Mouse (Mus musculus) cerebellum, adult 11-12 months (tissue): ENCODE measurements at regions not wholly inside any gene's neighbourhood (a gene's known extent, or its start where the extent isn't known, plus 50 kb on each side); places are given as distances from the start of the nearest gene placed in this dataset.

Experiments
- DNase-seq: peaks from one replicate; pipeline ENCODE4 v3.0.0; 2022

DNA sequence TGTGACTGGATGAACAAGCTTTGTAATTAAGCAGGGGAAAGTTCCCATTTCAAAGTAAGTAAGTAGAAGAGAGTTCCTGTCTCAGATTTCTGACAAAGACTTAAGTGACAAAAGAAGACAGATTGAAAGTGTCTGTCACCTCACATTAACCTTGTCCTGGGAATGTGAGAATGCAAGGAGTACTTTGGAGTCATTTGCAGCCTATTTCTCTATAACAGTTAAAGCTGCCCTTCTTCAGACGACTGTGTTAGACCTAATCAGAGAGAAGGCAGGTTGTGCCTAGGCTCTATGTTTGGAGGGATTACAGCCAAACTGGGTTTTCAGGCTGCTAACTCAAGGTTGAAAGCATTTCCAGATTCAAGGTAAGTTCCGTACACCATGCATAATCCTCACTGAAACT, 446.5 kb downstream of the Pdgfc start:
- no peak for DNase-seq

DNA sequence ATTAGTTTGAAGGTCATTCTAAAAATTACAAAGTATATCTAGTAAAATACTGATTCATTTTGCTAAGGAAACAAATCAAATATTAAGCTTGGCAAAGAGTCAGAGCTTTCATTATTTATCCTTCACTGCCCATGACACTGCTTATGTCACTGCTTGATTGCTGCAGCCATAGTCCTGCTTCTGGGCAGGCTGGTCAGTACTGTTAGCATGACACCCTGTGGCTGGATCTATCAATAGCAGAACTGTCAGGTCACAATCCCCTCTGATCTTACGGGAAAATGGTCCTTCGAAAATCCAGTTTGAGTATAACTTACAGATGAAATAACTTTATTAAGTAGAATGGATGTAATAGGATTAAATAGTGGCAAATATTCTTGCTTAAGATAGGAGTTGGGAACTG, 447.1 kb downstream of the Pdgfc start:
- DNase-seq = no peak

GRCm38 (mm10) chr3:81505316-81505715, 427.1 kb upstream of the Ctso start:
- no peak for DNase-seq

DNA sequence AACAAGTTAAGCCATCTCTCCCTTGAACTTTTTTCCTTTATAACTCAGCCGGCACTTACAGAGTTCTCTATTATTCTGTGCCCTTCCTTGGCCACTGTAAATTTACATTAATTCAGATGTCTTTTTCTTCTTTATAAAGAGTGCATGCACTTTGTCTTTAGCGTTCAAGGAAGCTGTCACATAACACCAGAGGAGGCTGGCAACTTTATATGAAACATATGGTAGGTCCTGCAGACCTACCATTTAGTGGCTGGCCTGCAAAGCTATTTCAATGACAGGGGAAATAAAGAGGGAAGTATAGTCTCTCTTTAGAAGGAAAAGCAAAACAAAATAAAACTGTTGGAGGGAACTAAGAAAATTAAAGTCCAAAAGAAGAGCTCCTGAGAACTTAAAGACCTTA, 423.8 kb upstream of the Ctso start:
- no peak for DNase-seq

DNA sequence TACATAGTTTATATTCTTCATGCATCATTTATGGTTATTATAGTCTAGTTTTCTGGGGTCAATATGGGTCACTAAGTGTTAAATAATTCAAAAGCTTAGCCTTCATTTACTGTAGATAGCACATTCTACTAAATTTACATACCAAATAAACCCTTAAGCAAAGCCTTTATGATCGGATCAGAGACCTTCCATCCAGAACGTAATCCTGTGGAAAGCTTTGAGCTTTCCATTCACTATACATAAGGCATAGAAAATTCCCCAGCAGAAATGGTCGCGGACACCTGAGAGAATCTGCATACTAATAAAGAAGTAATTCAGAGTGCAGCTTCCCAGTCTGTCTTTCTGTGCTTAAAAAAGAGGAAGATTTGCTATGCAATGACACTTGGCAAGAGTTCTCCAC, 410.6 kb upstream of the Ctso start:
- DNase-seq = no peak

DNA sequence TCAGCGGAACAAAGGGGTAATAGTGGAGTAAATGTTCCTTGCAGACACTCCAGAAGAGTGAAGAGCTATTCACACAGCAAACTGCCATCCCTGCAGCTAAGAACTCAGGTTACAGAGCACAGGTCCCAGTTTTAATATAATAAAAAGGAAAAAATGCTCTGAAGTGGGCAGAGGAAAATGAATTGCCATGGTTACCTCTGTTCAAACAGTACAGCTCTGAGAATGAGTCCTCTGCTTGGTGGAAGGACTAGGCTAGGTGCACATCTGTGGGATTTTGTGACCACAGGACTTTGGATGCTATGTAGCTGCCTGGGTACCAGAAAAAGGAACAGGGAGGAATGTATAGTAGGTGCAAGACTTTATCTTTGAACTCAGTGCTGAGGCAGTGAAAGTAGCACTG, 401.5 kb upstream of the Ctso start:
- DNase-seq = no peak

- no peak for DNase-seq
These were observed 396.8 kb upstream of the Ctso start for GRCm38 (mm10) chr3:81535448-81536205.

- DNase-seq = no peak
These were observed 377.6 kb upstream of the Ctso start for GRCm38 (mm10) chr3:81554773-81555172.

GRCm38 (mm10) chr3:81562610-81563258, 369.7 kb upstream of the Ctso start:
- no peak for DNase-seq

DNA sequence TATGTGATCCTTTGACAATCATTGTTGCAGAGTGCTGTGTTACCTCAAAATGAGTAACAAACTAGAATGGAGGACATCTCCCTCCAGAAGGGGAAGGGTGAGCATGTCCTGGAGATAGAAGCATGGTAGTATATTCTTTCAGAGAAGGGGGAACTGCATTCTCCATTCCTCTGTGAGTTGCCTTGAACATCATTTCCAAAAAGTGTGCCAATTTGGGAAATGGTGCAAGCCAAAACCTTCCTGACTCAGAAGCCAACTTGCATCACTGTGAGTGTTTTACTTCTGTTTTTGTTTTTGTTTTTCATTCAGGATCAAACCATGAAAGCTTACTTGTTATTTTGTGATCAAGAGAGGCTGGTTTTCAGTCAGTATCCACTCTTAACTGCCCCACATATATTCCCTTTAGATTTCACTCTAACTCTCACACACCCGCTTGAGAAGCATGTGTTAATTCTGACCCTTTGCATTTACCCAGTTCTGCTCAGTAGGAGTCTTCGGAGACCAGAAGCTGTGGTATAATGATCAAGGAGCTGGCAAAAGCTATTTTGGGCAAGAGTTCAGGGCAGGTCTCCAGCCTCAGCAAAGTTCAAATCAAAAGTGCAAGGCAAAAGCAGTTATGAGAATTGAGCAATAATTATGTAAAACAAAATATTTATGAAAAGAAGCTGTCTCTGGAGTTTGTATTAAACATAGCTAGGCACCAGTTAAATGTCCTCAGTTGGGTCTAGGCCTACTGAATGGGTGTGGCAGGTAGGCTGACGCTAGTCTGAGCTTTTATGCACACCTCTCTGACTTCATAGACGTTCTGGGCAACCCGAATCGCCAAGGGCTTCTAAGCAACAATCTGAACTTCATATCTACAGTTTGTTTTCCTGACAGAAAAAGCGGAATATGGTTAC, 368.3 kb upstream of the Ctso start:
- no peak for DNase-seq

GRCm38 (mm10) chr3:81564757-81565063, 367.7 kb upstream of the Ctso start:
- no peak for DNase-seq

DNA sequence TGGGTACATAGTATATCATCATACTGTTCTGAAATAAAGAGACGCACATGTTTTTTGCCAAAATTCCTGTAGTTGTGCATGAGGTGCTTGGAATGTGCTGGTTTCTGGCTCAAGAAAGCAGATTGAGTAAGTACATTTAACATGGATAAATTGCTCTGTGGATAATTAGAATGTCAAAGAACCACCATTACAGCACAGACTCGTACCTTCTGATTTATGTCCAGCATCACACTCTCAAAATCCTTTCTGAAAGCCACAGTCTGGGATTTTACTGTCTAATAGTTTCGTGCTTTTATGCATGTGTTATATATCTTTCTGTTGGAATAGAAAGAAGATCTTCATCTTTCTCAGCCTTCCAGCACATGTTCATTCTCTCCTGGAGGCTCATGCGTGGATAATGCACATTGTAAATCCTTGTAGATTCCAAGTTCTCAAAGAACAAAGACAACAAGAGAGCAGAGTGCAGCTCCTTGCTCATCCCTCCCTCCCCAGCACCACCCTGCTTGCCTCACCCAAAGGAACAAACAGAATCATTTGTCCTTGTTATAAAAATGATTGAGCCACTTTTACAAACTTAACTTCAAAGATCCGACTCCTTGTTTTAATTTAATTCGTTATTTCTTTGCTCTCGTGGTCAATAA, 348.9 kb upstream of the Ctso start:
- DNase-seq = no peak

GRCm38 (mm10) chr3:81589109-81589508, 343.3 kb upstream of the Ctso start:
- DNase-seq = no peak

DNA sequence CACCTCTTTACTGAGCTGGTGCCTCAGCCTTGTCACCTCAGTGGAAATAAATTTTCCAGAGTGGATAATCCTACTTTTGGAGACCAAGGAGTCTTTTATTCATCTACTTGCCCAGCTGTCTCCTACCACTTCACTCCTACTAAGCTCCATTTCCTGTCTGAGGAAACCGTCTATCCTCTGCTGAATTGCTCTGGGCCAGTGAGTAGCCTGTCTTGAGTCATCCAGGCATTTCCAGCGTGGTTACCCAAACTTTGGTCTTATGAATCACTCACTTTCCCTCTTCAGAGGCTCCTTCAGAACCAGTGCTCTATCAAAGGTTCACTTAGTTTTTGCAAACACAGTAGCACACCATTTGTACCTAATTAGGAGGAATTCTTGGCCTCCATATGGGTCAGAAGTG, 303.2 kb upstream of the Ctso start:
- no peak for DNase-seq

GRCm38 (mm10) chr3:81658490-81658889, 273.9 kb upstream of the Ctso start:
- DNase-seq = no peak

- DNase-seq = no peak
These were observed 270.8 kb upstream of the Ctso start for GRCm38 (mm10) chr3:81661620-81662019.

- DNase-seq = no peak
These were observed 266.1 kb upstream of the Ctso start for GRCm38 (mm10) chr3:81666262-81666661.

- no peak for DNase-seq
These were observed 255.8 kb upstream of the Ctso start for GRCm38 (mm10) chr3:81676570-81676969.

- no peak for DNase-seq
These were observed 230.3 kb upstream of the Ctso start for GRCm38 (mm10) chr3:81701974-81702697.

- DNase-seq = no peak
These were observed 213.5 kb upstream of the Ctso start for GRCm38 (mm10) chr3:81718911-81719310.

DNA sequence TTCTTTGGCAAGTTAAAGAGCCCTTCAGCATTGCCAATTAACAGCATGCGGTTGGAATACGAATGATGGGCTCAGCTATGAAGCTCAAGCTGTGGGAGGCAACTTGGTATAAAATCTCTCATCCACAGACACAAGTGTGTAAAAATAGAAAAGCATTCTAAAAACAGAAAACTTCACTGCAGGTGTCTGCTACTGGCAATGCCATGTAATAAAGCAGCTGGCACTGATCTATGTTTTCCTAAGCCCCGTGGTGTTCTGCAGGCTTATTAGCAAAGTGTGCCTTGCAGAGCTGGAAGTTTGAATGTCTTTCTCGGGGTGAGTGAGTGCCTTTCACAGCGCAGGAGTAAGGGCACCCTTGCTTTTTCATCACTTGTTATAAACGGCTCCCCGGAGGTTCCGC, 196.9 kb upstream of the Ctso start:
- DNase-seq = no peak

DNA sequence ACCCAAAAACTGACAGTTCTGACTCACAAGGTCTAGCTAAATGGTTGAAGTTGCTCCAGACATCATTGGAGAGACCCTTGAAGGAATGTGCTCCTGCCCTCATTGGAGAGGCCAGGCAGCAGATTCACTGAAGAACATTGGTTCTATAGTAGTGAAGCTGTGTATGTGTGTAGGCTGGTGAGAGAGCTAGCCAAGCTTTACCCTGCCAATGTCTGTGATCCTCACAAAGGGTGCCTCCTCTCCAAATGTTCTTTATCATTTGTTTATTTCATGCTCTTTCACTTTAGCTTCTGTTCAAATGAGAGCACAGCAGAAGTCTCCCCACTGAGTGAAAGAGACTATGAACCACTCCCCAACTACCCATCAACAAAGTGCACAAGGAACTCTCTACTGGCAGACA, 195.6 kb upstream of the Ctso start:
- DNase-seq = no peak

DNA sequence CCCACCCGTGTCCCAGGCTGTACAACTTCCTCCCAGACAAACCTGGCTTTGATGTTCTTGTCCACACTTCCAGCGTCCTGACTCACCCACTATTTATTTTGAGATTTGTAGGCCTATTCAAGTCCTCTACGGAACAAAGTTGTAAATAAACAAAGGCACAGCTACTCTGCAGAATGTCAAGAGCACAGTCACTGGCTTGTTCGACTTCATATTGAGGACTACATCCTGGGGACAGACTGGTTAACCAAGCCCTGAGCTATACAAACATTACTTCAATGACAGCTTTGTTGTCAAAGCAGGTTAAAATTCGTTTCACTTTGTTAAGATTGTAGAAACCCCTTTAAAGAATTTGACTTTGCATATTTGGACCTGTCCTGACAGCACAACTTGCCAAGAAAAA, 190.3 kb upstream of the Ctso start:
- DNase-seq = no peak
